Mouse (Mus musculus): ENCODE results near the gene Rars.

GRCm38 (mm10) chr11:35853651-35854050 lies 19.3 kb upstream of the Rars start:
- peak; percentile 25; the same call in 1 of the 2 replicates for TF ChIP-seq CTCF (conservative IDR thresholded peaks at IDR 0.05; ENCODE audit: low read length)
- TF ChIP-seq NANOG (IDR thresholded peaks at IDR 0.05; ENCODE audit: borderline replicate concordance, low read length) = no peak
